Mouse (Mus musculus): ENCODE measurements around the gene Xrcc6. TPM values are rescaled to one million over a fixed set of nuclear protein-coding genes. Genes with fewer than 3 reads are reported as not detected.
A peak's percentile ranks its signal among the peaks of the same experiment; 100 is the strongest.
"Not testable (repeated sequence)": the region's sequence is repeated elsewhere in the genome, so short reads cannot be mapped to it uniquely, and the experiment has no call there.

Gene Xrcc6
- total RNA-seq, 2 experiments from 2014 or later: 26.2 to 28.6 TPM

DNA sequence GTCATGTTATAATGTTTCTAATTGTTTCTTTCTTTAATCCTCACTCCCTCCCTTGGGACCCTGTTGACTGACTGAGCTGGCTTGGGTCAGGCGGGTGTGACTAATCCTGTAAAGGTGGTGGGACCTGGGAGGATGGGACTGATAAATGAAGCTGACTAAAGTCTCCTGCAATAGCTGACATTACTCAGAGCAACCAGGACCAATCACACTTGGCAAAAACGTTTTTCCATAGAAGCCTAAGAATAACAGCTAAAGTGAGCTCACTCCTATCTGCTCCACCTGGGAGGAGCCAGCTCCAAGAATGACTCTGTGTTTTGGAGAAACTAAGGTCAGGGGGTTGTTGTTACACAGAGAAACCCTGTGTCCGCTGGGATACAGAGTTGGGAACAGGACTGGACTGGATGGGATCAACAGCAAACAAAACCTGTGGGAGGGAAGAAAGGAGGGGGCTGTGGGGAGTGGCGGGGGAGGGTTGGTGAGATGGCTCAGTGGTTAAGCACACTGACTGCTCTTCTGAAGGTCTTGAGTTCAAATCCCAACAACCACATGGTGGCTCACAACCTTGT is 22.6 kb upstream of the Xrcc6 start:
- no peak for DNase-seq (ENCODE audit: low spot score in 2 of 2)

DNA sequence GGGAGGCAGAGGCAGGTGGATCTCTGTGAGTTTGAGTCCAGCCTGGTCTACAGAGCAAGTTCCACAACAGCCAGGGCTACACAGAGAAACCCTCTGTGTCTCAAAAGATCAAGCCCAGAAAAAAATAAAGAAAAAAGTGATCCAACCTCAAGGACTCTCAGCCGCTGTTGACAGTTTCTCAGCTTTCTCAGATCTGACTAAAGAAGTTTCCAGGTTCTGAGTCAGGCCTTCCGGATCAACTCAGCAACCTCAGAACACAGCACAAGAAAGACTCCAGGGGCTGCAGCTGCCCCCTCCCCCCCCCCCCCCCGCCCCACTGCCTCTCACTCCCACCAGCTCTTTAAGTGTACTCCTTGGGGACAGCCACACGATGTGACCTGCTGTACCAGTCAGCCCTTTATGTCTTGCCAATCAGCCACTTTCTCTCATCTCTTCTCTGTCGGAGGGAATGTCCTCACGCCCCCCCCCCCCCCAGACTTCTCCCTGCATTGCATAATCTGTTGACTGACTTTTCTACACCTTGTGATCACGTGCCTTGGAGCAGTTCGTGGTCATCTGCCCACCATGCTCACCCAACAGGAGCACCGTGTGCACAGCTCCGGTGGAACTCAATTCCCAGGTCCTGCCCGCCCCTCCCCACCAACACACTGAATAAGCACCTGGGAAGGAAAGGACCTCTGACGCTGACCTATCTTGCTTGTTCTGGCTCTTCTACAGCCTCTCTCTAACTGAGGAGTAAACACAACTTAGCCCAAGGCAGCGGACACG is 21.4 kb upstream of the Xrcc6 start:
- no peak for DNase-seq (ENCODE audit: low spot score in 2 of 2)

- no peak for DNase-seq (ENCODE audit: low spot score in 2 of 2)
Observed at GRCm38 (mm10) chr15:81967821-81968220, 19.8 kb upstream of the Xrcc6 start.

GRCm38 (mm10) chr15:81968447-81968846 is 19.2 kb upstream of the Xrcc6 start:
- DNase-seq (ENCODE audit: low spot score in 2 of 2): no peak

DNA sequence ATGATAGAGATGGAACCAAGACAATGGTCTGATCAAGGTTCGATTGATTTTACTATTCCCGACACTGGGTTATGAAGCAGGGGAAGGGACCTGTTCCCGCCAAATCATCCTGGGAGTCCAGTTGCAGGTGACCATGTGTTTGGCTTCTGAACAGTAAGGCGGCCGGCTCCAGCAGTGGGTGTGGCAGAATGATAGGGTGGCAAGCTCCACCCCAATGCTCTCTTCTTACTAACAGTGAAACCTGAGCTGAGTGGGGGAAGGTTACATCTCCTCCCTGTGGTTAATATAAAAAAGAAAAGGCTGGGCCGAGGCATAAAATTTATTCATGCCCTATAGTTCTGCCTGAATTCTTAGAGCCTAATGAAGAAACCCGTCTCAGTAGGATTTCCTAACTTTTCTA is 18.5 kb upstream of the Xrcc6 start:
- DNase-seq (ENCODE audit: low spot score in 2 of 2): no peak

GRCm38 (mm10) chr15:81969635-81970034 is 18.0 kb upstream of the Xrcc6 start:
- not testable (repeated sequence) for DNase-seq (ENCODE audit: low spot score in 2 of 2)

DNA sequence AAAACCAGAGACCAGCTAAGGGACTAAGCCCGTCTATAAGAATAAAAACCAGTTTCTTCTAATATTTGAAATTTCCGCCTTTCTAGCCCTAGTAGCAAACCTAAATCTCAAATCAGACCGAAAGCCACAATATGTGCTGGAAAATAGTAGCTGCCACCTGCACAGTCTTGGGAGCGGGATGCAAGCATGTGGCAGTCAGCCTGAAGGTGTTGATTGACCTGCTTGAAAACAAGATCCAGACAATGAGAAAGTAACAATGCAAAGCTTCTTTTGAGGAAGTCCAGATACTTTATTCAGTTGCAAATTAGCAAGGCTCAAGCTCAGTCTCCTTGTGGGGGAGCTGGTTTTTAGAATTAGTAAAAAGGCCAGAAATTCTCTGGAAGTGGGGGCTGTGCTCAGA is 17.1 kb upstream of the Xrcc6 start:
- not testable (repeated sequence) for DNase-seq (ENCODE audit: low spot score in 2 of 2)

- DNase-seq (ENCODE audit: low spot score in 2 of 2): not testable (repeated sequence)
Observed at GRCm38 (mm10) chr15:81975156-81975555, 12.5 kb upstream of the Xrcc6 start.

DNA sequence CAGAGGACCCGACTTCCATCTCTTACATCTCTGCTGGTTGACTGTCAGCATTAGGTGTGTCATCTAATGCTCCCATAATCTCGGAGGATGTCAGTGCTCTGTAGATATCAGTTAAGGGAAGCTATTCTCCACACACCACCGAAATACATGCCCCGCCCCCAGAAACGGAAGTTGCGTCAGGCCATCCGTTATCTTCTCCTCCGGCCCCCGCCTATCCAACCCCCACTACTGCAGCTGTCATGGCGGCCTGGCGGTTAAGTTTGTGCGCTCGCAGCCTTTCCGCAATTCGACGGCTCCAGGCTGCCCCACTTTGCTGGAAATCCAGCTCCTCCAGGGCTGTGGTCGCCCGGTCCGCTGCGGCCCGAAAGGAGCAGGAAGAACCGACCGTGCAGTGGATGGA is 7.3 kb upstream of the Xrcc6 start, which contains the start of gene 1700029P11Rik:
Gene 1700029P11Rik, plus strand, starts transcription at position 220 of the 400 bp plus-strand sequence.
- DNase-seq (ENCODE audit: low spot score in 2 of 2): no peak

- no peak for DNase-seq (ENCODE audit: low spot score in 2 of 2)
Observed at GRCm38 (mm10) chr15:81982173-81982572, 5.5 kb upstream of the Xrcc6 start.

GRCm38 (mm10) chr15:81985267-81986161 is 2.1 kb upstream of the Xrcc6 start:
- no peak for DNase-seq (ENCODE audit: low spot score in 2 of 2)

DNA sequence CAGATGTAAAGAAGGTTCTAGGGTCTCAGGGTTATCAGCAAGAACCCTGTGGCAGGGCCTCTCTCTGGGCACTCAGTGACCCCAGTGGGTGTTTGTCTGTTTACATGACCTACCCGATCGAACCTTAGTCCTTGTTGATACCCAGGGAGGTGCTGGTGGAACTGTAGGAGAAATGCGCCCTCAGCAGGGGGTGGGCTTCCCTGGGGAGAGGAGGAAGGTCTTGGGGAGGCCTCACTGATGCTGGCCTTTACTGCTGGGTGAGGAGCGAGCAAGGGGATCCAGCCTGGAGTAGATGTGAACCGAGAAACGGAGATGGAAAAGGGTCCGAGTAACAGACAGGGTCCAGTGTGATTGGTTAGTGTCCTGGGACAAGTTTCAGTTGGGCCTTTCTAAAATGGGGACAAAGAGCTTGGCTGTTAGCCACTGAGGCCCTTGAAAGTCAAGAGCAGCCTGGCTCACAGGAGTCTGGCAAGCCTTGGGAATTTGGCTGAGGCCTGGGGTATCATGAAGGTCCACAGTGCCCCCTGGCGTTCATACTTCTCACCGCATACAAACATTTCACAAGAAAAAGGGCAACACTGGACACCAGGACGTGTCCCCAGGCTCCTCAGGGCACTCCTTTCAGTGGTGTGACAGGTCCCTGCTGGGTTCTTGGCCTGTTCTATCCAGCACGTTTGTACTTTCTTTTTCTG is 1.9 kb downstream of the Xrcc6 start:
- DNase-seq (ENCODE audit: low spot score in 2 of 2): peak; percentile 78 to 89

GRCm38 (mm10) chr15:81990549-81990948 is 2.9 kb downstream of the Xrcc6 start:
- DNase-seq (ENCODE audit: low spot score in 2 of 2): no peak

GRCm38 (mm10) chr15:81993992-81994391 is 6.4 kb downstream of the Xrcc6 start:
- DNase-seq (ENCODE audit: low spot score in 2 of 2): no peak

DNA sequence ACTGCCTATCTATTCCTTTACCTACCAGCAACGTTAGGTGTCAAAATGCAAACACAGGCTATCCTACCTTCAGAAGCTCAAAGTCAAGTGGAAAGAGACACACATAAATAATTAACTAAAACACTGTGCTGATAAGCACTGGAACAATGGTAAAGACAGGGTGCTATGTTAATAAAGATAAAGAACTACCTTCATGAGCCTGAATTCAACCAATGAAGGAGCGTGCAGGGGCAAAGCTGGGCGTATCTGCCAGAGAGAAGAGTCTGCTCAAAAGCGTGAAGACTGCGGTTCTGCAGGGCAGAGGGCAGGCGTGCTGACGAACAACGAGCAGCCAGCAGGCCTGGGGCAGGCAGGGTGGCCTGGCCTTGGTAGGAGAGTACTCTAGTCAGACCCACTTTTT is 16.6 kb downstream of the Xrcc6 start:
- no peak for DNase-seq (ENCODE audit: low spot score in 2 of 2)

DNA sequence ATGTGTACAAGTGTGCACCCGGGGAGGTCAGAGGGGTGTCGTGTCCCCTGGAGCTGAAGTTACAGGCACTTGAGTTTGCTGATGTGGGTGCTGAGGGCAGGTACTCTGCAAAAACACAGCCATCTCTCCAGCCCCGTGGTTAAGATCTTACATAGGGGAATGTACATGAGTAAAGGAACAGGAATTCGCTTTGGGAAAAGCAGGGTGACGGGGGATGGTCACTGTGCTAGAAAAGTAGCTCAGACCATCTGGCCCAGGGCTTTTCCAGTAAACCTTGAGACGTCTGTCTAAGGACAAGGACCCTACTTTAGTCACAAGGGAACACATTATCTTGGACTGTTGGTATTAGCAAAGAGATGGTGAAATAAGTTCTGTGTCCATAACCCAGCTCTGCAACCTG is 24.3 kb downstream of the Xrcc6 start:
- DNase-seq (ENCODE audit: low spot score in 2 of 2): no peak

DNA sequence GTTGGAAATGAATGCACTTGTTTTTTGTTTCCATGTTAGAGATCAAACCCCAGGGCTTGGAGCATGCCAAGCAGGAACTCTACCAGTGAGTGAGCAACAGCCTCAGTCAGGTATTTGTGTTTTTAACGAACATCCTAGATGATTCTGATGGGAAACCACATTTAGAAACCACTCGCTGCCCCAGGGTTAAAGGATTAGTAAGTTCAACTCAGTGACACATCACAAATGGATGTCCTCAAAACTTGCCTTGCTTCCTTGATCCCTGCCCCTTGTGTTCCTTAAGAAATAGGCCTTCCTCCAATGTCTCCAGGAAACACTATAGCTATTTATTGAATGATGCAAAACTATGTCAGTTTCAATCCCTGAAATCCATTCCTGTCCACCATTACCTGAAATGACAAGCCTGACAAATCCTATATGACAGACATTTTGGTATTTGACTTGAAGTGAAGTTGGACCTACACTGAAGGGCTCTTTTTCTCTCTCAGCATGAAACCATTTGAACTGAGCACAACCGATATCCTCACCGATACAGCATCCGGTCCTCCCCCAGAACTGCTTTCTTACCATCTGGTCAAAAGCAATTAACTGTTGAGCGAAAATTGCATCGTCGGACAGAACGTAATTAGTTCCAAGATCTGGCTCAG is 27.2 kb downstream of the Xrcc6 start:
- DNase-seq (ENCODE audit: low spot score in 2 of 2): no peak

- DNase-seq (ENCODE audit: low spot score in 2 of 2): peak in 1 of 2 experiments; percentile 24
Observed at GRCm38 (mm10) chr15:82015392-82016100, 27.9 kb downstream of the Xrcc6 start.

- DNase-seq (ENCODE audit: low spot score in 2 of 2): peak; percentile 98 to 100
Observed at GRCm38 (mm10) chr15:82016101-82016808, 28.6 kb downstream of the Xrcc6 start.
